Mouse (Mus musculus): ENCODE results near the gene Hoxb5.

GRCm38 (mm10) chr11:96296997-96297396, 6.1 kb upstream of the Hoxb5 start:
- TF ChIP-seq EP300 (IDR thresholded peaks at IDR 0.05; ENCODE audit: insufficient read depth, low read depth, low read length) (no peak), CTCF (IDR thresholded peaks at IDR 0.05; ENCODE audit: low read depth, low read length) (no peak), POLR2A (IDR thresholded peaks at IDR 0.05; ENCODE audit: insufficient read depth, low read length) (no peak)
